Mouse (Mus musculus): Measurements from ENCODE around the gene Nsmf.

Nsmf gene

GRCm38 (mm10) chr2:25054221-25055067, at the start of gene Nsmf:
Nsmf (plus strand) TSS chr2:25054355.
- DNase-seq (ENCODE audit: extremely low spot score, low spot score): peak; percentile 86

DNA sequence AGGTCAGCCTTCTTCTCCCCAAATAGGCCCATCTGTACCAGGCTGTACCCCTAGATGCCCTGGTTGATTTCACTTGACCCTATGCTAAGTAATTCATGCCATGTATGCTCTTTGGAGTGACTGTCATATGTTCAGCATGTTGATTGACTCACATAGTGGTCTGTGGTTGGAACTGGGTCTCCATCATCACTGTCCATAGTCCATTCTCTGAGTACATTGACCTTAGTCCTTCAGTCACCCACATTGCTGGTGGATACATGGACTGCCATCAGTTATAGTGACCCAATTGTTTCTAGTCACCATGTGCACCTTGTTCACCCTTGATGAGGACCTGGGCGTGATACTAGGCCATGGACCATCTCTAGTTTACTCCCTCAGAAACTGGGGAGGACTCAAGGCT, 47.4 kb upstream of the Nsmf start:
- DNase-seq (ENCODE audit: extremely low spot score, low spot score): no peak

GRCm38 (mm10) chr2:25008250-25008649, 45.9 kb upstream of the Nsmf start:
- no peak for DNase-seq (ENCODE audit: extremely low spot score, low spot score)

DNA sequence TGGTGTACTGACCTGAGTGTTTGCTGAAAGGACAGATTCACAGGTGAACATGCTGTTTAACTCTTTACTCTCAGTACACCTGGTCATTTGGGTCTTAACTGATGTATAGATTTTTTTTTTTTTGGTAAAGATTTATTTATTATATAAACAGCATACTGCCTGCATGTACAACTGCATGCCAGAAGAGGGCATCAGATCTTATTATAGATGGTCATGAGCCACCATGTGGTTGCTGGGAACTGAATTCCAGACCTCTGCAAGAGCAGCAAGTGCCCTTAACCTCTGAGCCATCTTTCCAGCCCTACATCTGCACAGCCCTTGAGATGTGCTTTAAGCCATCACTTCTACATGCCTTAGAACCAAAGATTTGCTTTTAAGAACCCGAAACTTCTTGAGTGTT, 31.5 kb upstream of the Nsmf start:
- DNase-seq (ENCODE audit: extremely low spot score, low spot score): no peak

- no peak for DNase-seq (ENCODE audit: extremely low spot score, low spot score)
Observed at GRCm38 (mm10) chr2:25025109-25025508, 29.0 kb upstream of the Nsmf start.

DNA sequence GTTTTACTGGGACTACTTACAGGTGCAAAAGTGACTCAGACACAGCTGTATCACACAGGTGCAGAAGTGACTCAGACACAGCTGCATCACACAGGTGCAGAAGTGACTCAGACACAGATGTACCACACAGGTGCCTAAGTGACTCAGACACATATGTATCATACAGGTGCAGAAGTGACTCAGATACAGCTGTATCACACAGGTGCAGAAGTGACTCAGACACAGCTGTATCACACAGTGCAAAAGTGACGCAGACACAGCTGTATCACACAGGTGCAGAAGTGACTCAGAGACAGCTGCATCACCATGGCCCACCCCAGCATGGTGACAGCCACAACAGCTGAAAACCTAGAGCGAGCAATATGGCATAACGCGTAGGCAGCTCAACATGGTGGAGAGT, 19.2 kb upstream of the Nsmf start:
- DNase-seq (ENCODE audit: extremely low spot score, low spot score): no peak

DNA sequence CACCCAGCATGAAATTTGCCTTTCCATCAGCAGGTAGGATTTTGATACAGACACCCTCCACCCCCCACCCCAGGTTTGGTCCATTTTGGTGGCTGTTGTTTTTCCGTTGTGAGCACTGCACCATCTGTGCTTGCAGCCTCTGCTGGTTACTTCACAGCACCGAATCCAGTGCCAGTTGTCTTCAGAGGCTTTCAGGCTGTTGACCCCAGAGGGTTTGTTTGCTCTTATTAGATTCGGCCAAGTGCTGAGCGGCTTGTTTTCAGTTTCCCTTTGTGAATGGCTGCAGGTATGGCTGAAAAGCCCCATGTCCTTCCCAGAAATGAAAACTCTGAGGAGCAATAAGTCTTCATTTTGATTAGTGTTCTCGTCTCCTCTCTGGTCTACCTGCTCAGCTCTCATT, 14.1 kb upstream of the Nsmf start:
- DNase-seq (ENCODE audit: extremely low spot score, low spot score): no peak

- no peak for DNase-seq (ENCODE audit: extremely low spot score, low spot score)
Observed at GRCm38 (mm10) chr2:25050921-25051320, 3.2 kb upstream of the Nsmf start.

DNA sequence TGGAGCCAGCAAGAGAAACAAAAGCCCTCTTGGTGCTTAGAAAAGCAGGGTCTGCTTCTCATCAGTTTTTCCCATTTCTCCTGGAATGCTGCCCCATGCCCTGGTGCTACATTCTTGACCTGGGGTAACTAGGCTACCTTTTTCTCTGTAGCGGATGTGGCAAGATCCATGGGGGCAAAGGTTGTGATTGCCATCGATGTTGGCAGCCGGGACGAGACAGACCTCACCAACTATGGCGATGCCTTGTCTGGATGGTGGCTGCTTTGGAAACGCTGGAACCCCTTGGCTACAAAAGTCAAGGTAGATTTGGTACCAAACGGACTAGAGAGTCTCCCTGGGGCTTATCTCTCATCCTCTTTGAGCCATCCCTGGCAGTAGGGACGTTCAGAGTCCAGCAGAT, 2.7 kb upstream of the Nsmf start:
- no peak for DNase-seq (ENCODE audit: extremely low spot score, low spot score)

DNA sequence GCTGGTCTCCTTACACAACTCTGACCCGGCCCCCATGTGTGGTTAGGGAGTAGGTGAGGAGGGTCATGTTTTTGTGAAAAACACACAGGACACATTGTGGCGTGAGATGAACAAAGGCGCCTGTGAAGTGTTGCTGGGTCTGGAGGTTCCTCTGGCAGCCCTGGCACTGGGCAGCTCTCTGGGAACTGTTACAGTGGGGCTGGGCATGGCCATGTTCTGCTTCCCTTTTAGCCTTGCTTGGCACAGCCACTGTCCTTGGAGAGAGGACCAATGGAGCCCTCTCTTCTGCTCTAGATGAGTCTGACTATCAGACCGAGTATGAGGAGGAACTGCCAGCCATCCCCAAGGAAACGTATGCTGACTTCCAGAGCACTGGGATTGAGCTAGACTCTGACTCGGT, 1.1 kb upstream of the Nsmf start:
- no peak for DNase-seq (ENCODE audit: extremely low spot score, low spot score)

- DNase-seq (ENCODE audit: extremely low spot score, low spot score): no peak
Observed at GRCm38 (mm10) chr2:25055068-25055405, 882 bp downstream of the Nsmf start.

DNA sequence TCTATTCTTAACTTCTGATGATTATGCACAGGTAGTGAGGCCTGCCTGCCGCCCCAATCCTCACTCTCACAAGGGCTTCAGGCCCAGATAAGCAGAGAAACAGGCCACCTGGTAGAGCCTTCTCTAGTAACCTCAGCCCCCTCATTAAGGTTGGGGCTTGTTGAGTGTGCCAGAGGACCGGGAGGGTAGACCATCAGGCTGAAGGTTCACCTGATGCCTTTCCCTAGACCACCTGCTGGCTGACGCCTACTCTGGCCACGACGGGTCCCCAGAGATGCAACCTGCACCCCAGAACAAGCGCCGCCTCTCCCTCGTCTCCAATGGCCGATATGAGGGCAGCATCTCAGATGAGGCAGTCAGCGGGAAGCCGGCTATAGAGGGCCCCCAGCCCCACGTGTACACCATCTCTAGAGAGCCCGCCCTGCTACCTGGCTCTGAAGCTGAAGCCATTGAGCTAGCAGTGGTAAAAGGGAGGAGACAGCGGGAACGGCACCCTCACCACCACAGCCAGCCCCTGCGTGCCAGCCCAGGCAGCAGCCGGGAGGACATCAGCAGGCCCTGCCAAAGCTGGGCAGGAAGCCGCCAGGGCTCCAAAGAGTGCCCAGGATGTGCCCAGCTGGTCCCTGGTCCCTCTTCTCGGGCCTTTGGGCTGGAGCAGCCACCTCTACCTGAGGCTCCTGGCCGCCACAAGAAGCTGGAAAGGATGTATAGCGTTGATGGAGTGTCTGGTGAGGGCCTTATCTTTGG, 1.4 kb downstream of the Nsmf start:
- DNase-seq (ENCODE audit: extremely low spot score, low spot score): no peak

- no peak for DNase-seq (ENCODE audit: extremely low spot score, low spot score)
Observed at GRCm38 (mm10) chr2:25058926-25059325, 4.8 kb downstream of the Nsmf start.

- DNase-seq (ENCODE audit: extremely low spot score, low spot score): no peak
Observed at GRCm38 (mm10) chr2:25063523-25063922, 9.4 kb downstream of the Nsmf start.

- no peak for DNase-seq (ENCODE audit: extremely low spot score, low spot score)
Observed at GRCm38 (mm10) chr2:25064285-25064684, 10.1 kb downstream of the Nsmf start.

DNA sequence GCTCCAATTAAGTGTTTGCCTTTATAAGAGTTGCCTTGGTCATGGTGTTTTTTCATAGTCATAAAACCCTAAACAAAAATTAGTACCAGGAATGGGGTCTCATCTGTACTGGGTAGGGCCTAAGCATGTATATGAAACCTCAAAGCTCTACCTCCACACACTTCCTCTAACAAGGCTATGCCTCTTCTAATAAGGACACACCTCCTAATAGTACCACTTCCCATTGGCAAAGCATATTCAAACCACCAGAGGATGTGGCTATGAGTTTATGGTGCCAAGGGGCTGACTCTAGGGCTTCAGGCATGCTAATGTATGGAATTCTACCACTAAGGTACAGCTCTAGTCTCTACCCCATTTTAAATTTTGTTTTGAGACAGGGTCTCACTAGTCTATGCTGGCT, 11.4 kb downstream of the Nsmf start:
- no peak for DNase-seq (ENCODE audit: extremely low spot score, low spot score)

GRCm38 (mm10) chr2:25066552-25066951, 12.4 kb downstream of the Nsmf start:
- no peak for DNase-seq (ENCODE audit: extremely low spot score, low spot score)

- DNase-seq (ENCODE audit: extremely low spot score, low spot score): no peak
Observed at GRCm38 (mm10) chr2:25069537-25069936, 15.4 kb downstream of the Nsmf start.

DNA sequence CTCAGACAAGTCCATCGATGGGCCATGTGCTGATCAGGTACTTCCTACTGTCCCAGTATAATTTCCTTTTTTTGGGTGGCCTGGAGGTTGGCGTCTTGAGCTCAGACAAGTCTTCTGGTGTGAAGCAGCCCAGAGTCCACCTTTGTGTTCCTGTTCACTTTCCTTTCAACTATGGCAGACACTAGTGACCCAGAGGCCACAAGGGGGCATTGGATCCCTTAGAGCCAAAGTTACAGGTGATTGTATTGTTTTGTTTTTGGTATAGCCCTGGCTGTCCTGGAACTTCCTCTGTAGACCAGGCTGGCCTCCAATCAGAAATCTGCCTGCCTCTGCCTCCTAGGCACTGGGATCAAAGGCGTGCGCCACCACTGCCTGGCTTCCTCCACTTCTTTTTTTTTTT, 18.2 kb downstream of the Nsmf start:
- no peak for DNase-seq (ENCODE audit: extremely low spot score, low spot score)

DNA sequence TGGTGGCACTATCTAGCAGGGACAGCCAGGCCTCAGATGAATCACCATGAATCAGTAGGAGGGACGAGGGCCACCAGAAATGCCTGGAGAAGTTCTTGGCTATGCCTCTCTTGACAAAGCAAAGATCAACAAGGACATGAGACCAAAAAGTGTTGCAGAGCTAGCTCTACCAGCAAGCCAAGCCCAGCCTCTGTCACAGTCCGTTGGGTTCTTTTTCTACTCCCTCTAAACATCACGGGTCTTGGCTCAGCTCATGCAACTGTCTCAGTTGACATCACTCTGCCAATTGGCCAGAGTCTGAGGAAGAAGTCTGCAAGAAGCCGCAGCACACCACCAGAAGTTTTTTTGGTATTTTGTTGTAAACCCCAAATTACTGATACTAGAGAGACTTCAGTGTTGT, 21.4 kb downstream of the Nsmf start:
- no peak for DNase-seq (ENCODE audit: extremely low spot score, low spot score)

- no peak for DNase-seq (ENCODE audit: extremely low spot score, low spot score)
Observed at GRCm38 (mm10) chr2:25078967-25079366, 24.8 kb downstream of the Nsmf start.

DNA sequence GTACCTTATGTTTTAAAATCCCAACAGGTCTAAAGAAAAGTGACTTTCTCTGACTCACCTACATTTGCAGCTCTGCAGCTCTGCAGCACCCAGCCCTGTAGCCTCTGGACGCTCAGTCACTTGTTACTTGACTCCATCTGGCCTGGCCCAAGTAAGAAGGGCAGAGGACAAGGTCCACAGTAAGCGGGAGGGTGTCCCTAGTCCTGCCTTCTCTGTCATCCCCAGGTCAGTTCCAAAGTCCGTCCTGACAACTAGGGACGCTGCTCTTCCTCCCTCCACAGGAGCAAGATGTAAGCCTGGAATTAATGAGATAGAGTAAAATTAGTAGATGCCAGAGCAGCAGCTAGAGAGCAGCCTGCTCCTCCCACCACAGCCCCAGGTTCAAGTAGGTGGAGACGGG, 25.9 kb downstream of the Nsmf start, which contains the start of gene Entpd8:
Gene Entpd8 (plus strand): TSS at position 229 of the 400 bp plus-strand sequence.
- no peak for DNase-seq (ENCODE audit: extremely low spot score, low spot score)

DNA sequence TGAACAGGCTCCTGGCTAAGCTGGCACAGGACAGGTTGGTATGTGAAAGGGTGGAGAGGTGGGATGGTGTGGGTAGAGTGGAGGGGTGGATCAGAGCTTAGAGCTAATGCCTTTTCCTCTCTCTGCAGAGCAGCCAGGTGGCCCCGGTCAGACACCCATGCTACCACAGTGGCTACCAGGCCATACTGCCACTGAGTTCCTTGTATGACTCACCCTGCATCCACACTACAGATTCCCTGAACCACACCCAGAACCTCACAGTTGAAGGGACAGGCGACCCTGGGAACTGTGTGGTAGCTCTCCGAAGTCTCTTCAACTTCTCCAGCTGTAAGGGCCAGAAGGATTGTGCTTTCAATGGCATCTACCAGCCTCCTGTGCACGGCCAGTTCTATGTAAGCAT, 29.5 kb downstream of the Nsmf start:
- no peak for DNase-seq (ENCODE audit: extremely low spot score, low spot score)
